Mouse (Mus musculus): Measurements from ENCODE around the gene Serpina12.

GRCm38 (mm10) chr12:104067549-104067948 lies 23.3 kb upstream of the Serpina12 start:
- TF ChIP-seq ZNF384 (IDR thresholded peaks at IDR 0.05; ENCODE audit: low read depth, low read length) (no peak), ZC3H11A (IDR thresholded peaks at IDR 0.05; ENCODE audit: borderline replicate concordance, low read depth, low read length) (no peak), MAFK (IDR thresholded peaks at IDR 0.05; ENCODE audit: insufficient read depth, low read depth, low read length) (no peak), CHD2 (IDR thresholded peaks at IDR 0.05; ENCODE audit: low read depth, low read length) (no peak)
